Mouse (Mus musculus): ENCODE results near the gene Gm4491. TPM values are rescaled to one million over a fixed set of nuclear protein-coding genes. Genes with fewer than 3 reads are reported as not detected.

Gm4491 gene
- total RNA-seq (2021), result not detected

DNA sequence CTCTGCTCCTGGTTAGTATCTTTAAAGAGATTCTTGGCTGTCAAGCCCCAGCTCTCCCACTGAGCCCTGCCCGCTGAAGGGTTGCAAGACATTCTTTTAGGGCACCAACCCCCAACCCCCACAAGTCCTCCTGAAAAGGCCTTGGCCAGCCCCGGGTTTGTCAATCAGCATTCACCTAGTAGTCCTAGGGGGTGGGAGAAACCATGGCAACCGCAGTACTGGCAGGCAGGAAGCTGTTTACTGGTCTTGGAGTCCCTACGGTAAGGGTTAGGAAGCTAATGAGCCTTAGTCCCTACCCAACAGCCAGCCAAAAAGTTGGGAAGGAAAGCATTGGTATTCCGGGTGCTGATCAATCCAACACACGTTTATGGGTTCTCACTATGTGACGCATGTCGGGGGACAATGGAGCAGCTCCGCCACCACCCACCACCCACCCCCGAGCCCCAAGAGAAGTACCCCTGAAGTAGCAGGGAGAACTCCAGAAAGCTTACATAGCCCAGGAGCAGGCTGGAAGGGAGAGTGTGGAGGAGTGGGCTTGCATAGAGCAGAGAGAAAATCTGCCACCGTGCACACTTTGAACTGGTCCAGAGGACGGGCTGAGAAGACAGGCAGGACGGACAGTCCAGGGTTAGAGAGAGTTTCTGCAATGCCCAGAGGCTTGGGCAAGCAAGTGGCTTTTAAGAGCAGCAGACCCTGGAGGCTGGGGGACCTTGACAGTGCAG, at the start of gene Gm4491:
Gene Gm4491, minus strand, starts transcription at position 61 of the 722 bp plus-strand sequence.
- intact Hi-C loops (cut with DNase I), result no loop called here
- peak; percentile 48 for DNase-seq

GRCm38 (mm10) chr14:57161833-57162232, 46.1 kb upstream of the Gm4491 start:
- DNase-seq, result no peak
- intact Hi-C loops (cut with DNase I), result loop anchor here (10.0 kb wide), 1 partner anchor 63 kb away; no protein-coding TSS in a partner anchor

DNA sequence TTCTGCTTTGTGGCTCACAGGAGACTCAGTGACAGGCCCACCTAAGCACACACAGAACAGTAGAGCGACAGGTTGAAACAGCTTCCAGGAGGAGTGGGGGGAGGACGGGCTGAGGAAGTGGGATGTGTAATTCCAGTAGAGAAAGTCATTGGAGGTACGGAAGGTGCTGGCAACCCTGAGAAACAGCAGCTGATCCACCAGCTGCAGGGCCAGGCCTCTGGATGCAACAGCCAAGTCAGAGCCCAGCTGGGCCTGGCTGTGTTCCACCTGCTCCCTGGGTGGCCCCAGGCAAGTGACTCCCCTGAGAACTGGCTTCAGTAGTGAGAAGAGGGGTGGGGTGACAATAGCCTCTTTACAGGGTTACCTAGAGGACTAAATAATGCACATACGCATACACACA, 45.5 kb upstream of the Gm4491 start:
- intact Hi-C loops (cut with DNase I), result loop anchor here (10.0 kb wide), 1 partner anchor 64 kb away; no protein-coding TSS in a partner anchor
- DNase-seq, result peak; percentile 53

DNA sequence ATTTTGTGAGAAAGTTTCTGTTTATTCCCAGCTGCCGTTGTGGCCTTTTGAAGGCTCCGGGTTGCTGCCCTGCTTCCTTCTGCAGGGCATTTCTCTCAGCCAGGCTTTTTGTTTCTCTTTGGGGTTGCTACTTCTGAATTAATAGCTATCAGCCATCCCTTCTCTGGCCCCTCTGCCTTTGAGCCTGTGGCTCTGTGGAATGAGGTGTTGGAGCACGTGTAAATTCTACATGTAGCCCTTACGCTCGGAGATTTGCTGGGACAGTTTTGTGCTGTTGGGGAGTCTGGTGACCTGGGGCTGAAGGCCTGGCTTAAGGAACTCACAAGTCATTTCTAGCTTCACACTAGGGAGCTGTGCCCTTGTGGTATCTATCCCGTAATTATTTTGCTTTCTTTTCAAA, 39.2 kb upstream of the Gm4491 start:
- intact Hi-C loops (cut with DNase I), result no loop called here
- DNase-seq, result no peak

- intact Hi-C loops (cut with DNase I), result no loop called here
- no peak for DNase-seq
These were observed 30.1 kb upstream of the Gm4491 start for GRCm38 (mm10) chr14:57145741-57146140.

DNA sequence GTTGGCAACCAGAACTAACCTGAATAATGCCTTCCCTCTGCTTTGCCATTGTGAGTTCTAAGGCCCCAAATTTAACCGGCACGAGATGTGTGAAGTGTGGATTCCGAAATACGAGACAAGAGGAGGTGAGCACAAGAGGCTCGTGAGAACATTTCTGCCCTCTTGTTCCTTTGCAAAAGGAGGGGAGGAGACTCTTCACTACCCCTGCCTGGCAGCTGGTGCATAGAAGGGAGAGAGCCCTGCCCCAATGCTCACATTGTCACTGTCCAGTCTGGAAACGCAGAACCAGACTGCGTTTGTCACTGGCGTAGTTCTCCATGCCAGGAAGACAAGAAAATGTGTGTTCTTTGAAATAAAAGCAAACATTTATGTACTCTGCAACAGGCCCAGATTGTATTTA, 19.6 kb upstream of the Gm4491 start:
- intact Hi-C loops (cut with DNase I), result no loop called here
- DNase-seq, result no peak

DNA sequence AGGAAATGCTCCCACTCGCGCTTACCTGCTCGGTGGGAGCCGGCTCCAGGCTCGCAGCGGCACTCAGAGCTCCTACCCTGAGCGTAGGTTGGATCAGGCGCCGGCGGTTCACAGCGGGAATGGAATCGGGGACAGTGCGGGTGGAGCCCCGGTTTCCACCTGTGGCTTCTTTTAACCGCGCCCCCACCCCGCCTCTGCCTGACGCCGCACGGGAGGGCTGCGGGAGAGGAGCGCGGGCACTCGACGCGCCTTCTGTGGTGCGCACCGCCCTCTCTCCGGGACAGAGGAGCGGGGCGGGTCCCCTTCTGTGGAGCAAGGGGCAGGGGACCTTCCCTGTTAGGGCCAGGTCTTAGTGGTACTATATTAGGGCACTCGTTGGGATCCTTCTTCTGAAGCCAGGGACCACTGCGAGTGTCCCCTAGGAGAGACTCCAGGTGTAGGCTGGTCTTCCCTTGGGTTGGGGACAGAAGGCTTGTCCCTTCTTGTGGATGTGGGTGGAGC, 17.5 kb upstream of the Gm4491 start, which contains the start of gene Gjb6:
Gene Gjb6, minus strand, starts transcription at position 451 of the 501 bp plus-strand sequence.
- intact Hi-C loops (cut with DNase I), result no loop called here

GRCm38 (mm10) chr14:57127383-57127782, 11.7 kb upstream of the Gm4491 start:
- intact Hi-C loops (cut with DNase I), result no loop called here
- DNase-seq, result no peak

More for the DNA sequence above, 17.5 kb upstream of the Gm4491 start, which contains the start of gene Gjb6:
- no peak for DNase-seq

DNA sequence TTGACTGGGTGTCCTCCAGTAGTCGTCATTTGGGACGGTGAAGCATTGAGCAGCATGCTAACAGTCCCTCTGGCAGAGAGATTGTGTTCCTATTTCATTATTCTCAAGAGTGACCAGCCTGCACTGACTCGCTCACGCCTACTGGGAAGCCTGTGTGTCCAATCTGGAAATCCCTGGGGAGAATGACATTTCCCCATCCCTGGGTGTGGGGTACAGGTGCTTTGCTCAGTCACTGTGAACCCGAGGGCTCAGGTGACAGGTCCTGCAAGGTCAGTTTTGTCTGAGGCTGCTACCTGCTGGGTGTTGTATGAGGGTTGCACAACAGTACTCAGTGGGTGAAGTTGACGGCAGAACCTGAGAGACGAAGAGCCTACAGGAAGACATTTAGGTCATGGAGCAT, 6.6 kb upstream of the Gm4491 start:
- intact Hi-C loops (cut with DNase I), result no loop called here

GRCm38 (mm10) chr14:57109194-57109593, 6.5 kb downstream of the Gm4491 start:
- no peak for DNase-seq
- intact Hi-C loops (cut with DNase I), result loop anchor here (5.0 to 10.0 kb wide), 2 partner anchors 253 to 296 kb away; no protein-coding TSS in a partner anchor

More for the DNA sequence above, 6.6 kb upstream of the Gm4491 start:
- no peak for DNase-seq

DNA sequence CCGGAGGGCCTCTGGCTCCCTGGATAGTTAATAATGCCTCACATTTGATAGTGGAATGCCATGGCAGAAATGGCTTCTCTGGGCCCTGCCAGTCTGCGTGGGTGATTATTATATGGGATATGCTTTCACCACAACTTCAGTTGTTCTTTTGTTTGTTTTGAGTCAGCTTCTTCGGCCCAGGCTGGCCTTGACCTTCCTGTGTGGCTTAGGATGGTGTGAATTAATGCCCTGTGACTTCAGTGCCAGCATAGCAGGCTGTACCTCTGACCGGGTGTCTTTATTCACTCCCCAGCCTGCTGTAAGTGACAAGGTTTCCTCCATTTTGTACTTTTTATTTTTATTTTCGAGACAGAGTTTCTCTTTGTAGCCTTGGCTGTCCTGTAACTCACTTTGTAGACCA, 7.8 kb downstream of the Gm4491 start:
- no peak for DNase-seq
- intact Hi-C loops (cut with DNase I), result loop anchor here (5.0 to 10.0 kb wide), 2 partner anchors 254 to 297 kb away; no protein-coding TSS in a partner anchor

GRCm38 (mm10) chr14:57107091-57107490, 8.6 kb downstream of the Gm4491 start:
- DNase-seq, result no peak
- intact Hi-C loops (cut with DNase I), result loop anchor here (5.0 to 10.0 kb wide), 2 partner anchors 255 to 298 kb away; no protein-coding TSS in a partner anchor

DNA sequence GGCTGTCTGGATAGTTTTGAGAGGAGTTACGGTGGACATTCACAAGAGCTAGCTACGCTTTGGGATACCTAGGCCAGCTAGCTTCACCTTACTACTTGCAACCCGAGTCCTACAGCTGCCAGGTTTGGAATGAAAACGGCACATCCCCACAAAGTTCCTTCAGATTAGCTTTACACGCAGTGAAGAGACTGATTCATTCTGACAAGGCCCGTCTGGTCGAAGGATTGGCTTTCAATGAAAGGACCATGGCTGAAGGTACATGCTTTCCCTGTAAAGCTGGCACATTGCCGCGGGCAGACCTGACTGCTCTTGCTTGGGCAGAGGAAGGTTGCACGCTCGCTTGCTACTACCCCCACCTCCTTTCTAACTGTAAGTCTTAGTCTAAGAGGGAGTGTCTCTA, 10.0 kb downstream of the Gm4491 start:
- intact Hi-C loops (cut with DNase I), result loop anchor here (5.0 to 10.0 kb wide), 2 partner anchors 257 to 299 kb away; no protein-coding TSS in a partner anchor
- no peak for DNase-seq

DNA sequence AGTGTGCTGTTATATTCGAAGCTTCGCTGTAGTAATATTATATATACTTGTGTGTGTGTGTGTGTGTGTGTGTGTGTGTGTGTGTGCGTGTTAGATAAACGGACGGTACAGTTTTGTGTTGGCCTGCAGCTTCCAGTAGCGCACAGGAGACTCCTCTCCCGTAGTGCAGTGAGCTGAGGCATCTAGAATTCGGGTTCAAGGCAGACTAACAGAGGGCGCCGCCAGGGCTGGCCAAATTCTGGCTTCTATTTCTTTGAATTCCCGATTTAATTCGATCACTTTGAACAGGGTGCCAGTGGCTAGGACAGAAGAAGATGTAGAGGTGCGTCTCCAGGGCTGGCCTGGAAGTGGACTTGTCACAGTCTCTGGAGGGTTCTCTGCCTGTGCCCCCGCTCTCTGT, 10.6 kb downstream of the Gm4491 start:
- intact Hi-C loops (cut with DNase I), result loop anchor here (5.0 to 10.0 kb wide), 2 partner anchors 257 to 300 kb away; no protein-coding TSS in a partner anchor
- no peak for DNase-seq

DNA sequence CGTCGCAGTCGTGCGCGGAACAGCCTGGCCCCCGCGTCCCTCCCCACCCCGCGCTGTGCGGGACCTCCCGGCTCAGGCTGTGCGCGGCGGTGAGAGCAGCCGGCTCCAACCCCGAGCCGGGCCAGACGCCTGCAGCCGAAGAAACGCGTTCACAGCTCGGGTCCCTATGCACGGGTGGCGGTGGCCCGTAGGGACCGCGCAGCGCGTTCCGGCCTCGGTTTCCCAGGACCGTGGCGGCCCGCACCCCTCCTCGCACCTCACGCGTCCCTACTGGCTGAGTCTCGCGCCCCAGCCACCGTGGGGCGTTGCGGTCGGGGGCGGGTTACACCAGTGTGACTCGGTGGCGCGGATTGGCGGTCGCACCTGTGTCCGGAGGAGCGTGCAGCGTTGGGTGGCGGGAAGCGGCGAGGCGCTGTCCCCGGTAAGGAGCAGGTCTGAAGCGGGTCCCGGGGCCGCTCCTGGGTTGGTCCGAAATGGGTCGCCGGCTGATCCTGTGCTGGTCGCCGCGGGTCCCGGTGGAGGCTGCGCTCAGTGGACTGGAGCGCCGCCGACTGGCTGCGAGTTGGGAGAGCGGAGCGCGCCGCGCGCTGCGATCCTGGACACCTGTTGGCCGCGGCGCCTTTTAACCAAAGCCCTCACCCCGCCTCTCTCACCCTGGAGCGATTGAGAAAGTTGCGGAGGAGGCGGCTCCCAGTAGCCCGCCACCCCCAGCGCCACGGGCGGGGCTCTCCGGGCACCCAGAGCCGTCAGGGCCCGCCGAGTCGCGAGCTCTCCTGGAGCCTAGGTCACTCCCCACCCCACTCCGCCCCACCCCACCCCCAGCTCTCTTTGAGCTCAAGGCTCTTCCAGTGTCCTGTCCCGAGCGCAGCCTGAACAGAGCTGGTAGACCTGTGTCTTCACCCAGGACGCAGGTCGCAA, 11.3 kb downstream of the Gm4491 start, which contains the start of gene Gjb2:
Gene Gjb2, minus strand, starts transcription at position 597 of the 918 bp plus-strand sequence.
- intact Hi-C loops (cut with DNase I), result loop anchor here (5.0 to 10.0 kb wide), 2 partner anchors 258 to 300 kb away; no protein-coding TSS in a partner anchor
- peak; percentile 16 for DNase-seq

DNA sequence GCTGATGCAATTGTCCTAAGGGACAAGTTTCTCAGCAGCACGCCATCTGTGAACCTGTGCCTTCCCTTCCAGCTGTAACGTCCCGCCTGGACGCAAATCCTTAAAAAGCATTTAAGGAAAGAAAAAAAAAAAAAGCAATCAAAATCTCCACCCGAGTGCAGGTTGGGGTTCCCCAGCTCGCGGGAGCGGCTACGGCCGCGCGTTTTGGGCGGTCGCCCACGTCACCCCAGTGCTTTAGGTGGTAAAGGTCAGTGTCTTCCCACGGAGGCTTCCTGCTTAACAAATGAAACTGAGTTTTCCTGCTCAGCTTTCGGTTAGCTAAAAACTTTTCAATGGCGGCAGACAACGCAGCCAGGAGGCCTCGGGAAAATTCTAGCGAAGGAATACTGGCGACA, 12.0 kb downstream of the Gm4491 start:
- intact Hi-C loops (cut with DNase I), result loop anchor here (10.0 kb wide), 1 partner anchor 301 kb away; no protein-coding TSS in a partner anchor
- DNase-seq, result no peak

DNA sequence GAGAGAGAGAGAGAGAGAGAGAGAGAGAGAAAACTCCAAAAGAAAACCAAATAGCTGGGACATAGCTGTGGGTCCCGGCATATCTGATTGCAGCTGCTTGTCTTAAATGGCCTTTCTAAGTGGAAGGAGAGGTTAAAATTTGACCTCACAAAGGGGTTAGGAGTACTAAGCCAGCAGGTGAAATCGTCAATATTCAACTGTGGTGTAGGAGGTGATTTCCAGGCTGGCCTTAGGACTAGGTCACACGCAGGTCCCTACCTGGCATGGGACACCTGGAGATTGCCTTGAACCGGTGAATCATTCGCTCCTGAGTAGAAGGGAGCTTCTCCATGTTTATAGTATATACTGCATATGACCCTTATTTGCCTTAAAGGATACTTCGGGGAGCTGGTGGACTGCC, 12.6 kb downstream of the Gm4491 start:
- intact Hi-C loops (cut with DNase I), result loop anchor here (10.0 kb wide), 1 partner anchor 302 kb away; no protein-coding TSS in a partner anchor

GRCm38 (mm10) chr14:57101623-57102022, 14.1 kb downstream of the Gm4491 start:
- intact Hi-C loops (cut with DNase I), result loop anchor here (10.0 kb wide), 1 partner anchor 303 kb away; no protein-coding TSS in a partner anchor
- no peak for DNase-seq

More for the DNA sequence above, 12.6 kb downstream of the Gm4491 start:
- DNase-seq, result no peak

- intact Hi-C loops (cut with DNase I), result no loop called here
These were observed 19.8 kb downstream of the Gm4491 start for GRCm38 (mm10) chr14:57095855-57096254.

DNA sequence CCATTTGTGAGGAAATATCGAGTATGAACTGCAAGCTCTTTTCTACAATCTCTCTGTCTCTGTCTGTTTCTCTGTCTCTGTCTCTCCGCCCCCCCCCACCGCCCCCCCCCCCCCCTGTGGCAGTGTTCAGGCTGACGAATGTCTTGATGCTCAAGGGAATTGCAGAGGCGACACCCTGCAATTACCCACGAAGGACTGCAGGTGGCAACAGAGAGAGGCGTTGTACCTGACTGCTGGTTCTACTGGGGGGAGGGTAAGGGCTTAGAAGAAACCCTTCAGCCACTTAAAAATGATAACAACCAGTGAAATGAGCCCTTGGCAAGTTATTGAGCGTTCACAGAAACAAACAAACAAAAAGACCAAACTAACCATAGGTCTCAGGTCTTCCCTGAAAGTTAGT, 22.7 kb downstream of the Gm4491 start:
- peak; percentile 25 for DNase-seq
- intact Hi-C loops (cut with DNase I), result no loop called here

More at GRCm38 (mm10) chr14:57095855-57096254, 19.8 kb downstream of the Gm4491 start:
- DNase-seq, result no peak

Measured in left cerebral cortex, postnatal 4 days (tissue).